Mouse (Mus musculus) hindbrain, embryonic 15.5 days (tissue): ENCODE measurements around the gene Nrp2. TPM values are rescaled to one million over a fixed set of nuclear protein-coding genes. Genes with fewer than 3 reads are reported as not detected.

ENCODE experiments used
- ATAC-seq: fragments of 200-750 bp; cut with Nextera tagmentation; 2 replicates; pipeline ENCODE4 v1.8.0; 2017; ENCODE audit warnings: low read depth, moderate number of reproducible peaks, moderate TSS enrichment; ENCODE audit not compliant: low FRiP score
- H3K27ac ChIP-seq: fragments of 300-500 bp; sonication (generic); replicated peaks from 2 replicates; pipeline ENCODE4 v1.5.1; 2015; ENCODE audit warnings: mild to moderate bottlenecking, inconsistent platforms
- H3K27me3 ChIP-seq: fragments of 300-500 bp; sonication (generic); 2 replicates; pipeline ENCODE4 v1.6.1; 2015; ENCODE audit warnings: control low read depth, inconsistent platforms
- H3K36me3 ChIP-seq: fragments of 300-500 bp; sonication (generic); 2 replicates; pipeline ENCODE4 v1.6.1; 2015; ENCODE audit warnings: control low read depth, inconsistent platforms
- H3K4me1 ChIP-seq: fragments of 300-500 bp; sonication (generic); replicated peaks from 2 replicates; pipeline ENCODE4 v1.6.1; 2015; ENCODE audit warnings: control low read depth, inconsistent platforms
- H3K4me2 ChIP-seq: fragments of 300-500 bp; sonication (generic); 2 replicates; pipeline ENCODE4 v1.6.1; 2015; ENCODE audit warnings: moderate library complexity, mild to moderate bottlenecking, inconsistent platforms
- H3K4me3 ChIP-seq: fragments of 300-500 bp; sonication (generic); 2 replicates; pipeline ENCODE4 v1.5.1; 2015; ENCODE audit warnings: mild to moderate bottlenecking, inconsistent platforms
- H3K9ac ChIP-seq: fragments of 300-500 bp; sonication (generic); 2 replicates; pipeline ENCODE4 v1.6.1; 2015; ENCODE audit warnings: inconsistent platforms
- H3K9me3 ChIP-seq: fragments of 300-500 bp; sonication (generic); 2 replicates; pipeline ENCODE4 v1.6.1; 2016; ENCODE audit warnings: control low read depth, inconsistent platforms
- WGBS: fragments of 180-500 bp; shearing (Covaris S2); methylation state at CpG from one replicate; pipeline ENCODE4 v1.1.7; 2015; 5-methylcytosine and 5-hydroxymethylcytosine counted together
- polyA plus RNA-seq: library from polyadenylated mRNA; unstranded; fragments of >200 nt; fragmentation: Nextera tagmentation; extraction: Ambion mirVana; gene quantifications from 2 replicates; pipeline ENCODE4 v1.2.1, GENCODE M21; 2015

Nrp2 gene
- polyA plus RNA-seq: 28.8 and 31.5 TPM in 2 replicates

DNA sequence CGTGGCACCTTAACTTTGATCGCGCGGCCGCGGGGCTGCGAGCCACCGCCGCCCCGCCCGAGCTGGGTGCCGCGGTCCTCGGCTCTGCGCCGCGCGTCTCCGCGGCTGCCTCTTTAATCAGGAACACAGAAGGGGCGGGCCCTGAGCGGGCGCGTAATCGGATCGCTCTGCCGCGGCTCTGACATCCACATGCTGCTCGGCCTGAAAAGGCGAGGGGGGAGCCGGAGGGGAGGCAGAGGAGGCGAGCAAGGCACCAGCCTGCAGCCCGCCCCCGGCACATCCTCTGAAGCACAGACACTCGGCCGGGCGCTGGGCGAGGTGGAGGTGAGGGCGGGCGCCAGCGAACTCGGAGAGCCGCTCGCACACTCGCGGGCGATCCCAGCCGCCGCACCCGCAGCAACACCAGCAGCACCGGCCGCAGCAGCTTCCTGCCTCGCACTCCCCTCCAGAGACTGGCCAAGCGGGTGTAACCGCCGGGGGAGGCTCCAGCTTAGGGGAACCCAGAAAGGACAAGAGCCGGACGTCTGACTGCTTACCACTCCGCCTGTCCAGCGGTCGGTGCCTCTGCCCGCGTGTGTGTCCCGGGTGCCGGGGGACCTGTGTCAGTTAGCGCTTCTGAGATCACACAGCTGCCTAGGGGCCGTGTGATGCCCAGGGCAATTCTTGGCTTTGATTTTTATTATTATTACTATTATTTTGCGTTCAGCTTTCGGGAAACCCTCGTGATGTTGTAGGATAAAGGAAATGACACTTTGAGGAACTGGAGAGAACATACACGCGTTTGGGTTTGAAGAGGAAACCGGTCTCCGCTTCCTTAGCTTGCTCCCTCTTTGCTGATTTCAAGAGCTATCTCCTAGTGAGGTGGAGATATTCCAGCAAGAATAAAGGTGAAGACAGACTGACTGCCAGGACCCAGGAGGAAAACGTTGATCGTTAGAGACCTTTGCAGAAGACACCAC lies at the start of gene Nrp2:
TSS of gene Nrp2 (plus strand) at position 128 of the 959 bp plus-strand sequence.
- H3K36me3 ChIP-seq: no peaks in the 10 kb centered on the region
- peaks cover 46% of the 10 kb centered on the region for H3K4me1 ChIP-seq
- peak within 1 kb of the TSS; percentile 70 for H3K9ac ChIP-seq
- H3K27ac ChIP-seq: peak within 1 kb of the TSS; percentile 92
- peaks cover 13% of the 10 kb centered on the region; the same call in 1 of the 2 replicates for H3K27me3 ChIP-seq
- WGBS: under 1% methylated on average over 60 of the region's 76 CpGs
- H3K9me3 ChIP-seq: no peaks in the 10 kb centered on the region
- ATAC-seq: peak; percentile 86
- H3K4me2 ChIP-seq: peak within 1 kb of the TSS; percentile 98
- peak within 1 kb of the TSS; percentile 87 for H3K4me3 ChIP-seq

DNA sequence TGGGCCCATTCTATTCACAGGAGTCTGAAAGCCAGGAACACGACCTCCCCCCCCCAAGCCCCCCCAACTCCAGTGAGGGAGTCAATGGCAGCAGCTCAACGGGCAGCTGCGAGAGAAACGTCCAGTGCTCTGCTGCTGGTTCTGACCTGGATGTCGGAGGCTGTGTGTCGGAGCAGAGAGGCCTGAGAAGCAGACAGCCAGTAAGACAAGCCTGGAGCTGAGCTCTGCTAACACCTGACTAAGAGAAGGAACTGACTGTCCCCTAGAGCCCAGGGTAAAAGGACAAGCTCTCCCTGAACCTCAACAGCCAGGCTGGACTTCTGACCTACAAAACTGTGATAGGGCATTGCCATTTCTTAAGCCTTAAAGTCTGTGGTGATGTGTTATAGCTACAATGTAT lies 48.6 kb upstream of the Nrp2 start:
- no peak for ATAC-seq
- no peak overlapping the region for H3K4me2 ChIP-seq
- H3K9me3 ChIP-seq: no peaks in the 10 kb centered on the region
- 69% methylated on average over 6 of the region's 6 CpGs for WGBS
- H3K4me3 ChIP-seq: no peak overlapping the region
- H3K4me1 ChIP-seq: no peaks in the 10 kb centered on the region
- no peak overlapping the region for H3K9ac ChIP-seq
- no peaks in the 10 kb centered on the region for H3K27me3 ChIP-seq
- H3K27ac ChIP-seq: no peak overlapping the region
- no peaks in the 10 kb centered on the region for H3K36me3 ChIP-seq

DNA sequence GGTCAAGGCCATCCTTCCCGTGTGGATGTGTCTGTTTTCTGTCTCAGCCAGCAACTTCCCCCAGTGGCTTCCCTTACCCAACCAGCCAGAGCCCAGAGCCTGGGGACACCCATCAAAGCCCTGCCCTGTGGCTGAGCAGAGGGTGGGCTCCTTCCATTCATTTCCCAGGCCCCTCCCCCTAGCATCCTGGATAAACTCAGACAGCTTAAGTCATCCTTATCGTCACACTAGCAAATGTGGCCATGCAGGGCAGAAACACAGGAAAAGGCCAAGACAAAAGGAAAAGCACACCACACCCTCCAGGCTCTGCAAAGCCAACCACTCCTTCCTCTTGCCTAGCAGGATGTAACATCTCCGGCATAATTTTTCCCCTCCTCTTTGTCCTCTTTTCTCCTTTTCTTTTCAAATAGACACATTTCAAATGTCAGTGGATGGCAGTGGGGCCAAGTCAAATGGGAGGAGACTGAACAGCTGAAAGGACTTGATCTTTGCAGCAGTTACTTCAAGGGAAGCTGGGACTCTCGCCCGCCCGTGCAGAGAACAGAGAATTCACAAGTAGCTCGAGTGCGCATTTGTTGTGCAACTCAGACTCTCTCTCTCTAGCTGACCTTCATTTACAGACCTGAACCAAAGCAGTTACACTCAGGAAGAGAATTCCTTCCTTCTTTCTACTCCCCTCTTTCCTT lies 38.0 kb upstream of the Nrp2 start:
- ATAC-seq: peak; percentile 79; the same call in 1 of the 2 replicates
- peaks cover 4% of the 10 kb centered on the region; the same call in 1 of the 2 replicates for H3K9me3 ChIP-seq
- no peaks in the 10 kb centered on the region for H3K27me3 ChIP-seq
- WGBS: 35% methylated on average over 8 of the region's 8 CpGs
- no peaks in the 10 kb centered on the region for H3K4me1 ChIP-seq
- H3K4me2 ChIP-seq: no peak overlapping the region
- H3K4me3 ChIP-seq: no peak overlapping the region
- no peaks in the 10 kb centered on the region for H3K36me3 ChIP-seq
- no peak overlapping the region for H3K9ac ChIP-seq
- H3K27ac ChIP-seq: peak overlapping the region; percentile 51

DNA sequence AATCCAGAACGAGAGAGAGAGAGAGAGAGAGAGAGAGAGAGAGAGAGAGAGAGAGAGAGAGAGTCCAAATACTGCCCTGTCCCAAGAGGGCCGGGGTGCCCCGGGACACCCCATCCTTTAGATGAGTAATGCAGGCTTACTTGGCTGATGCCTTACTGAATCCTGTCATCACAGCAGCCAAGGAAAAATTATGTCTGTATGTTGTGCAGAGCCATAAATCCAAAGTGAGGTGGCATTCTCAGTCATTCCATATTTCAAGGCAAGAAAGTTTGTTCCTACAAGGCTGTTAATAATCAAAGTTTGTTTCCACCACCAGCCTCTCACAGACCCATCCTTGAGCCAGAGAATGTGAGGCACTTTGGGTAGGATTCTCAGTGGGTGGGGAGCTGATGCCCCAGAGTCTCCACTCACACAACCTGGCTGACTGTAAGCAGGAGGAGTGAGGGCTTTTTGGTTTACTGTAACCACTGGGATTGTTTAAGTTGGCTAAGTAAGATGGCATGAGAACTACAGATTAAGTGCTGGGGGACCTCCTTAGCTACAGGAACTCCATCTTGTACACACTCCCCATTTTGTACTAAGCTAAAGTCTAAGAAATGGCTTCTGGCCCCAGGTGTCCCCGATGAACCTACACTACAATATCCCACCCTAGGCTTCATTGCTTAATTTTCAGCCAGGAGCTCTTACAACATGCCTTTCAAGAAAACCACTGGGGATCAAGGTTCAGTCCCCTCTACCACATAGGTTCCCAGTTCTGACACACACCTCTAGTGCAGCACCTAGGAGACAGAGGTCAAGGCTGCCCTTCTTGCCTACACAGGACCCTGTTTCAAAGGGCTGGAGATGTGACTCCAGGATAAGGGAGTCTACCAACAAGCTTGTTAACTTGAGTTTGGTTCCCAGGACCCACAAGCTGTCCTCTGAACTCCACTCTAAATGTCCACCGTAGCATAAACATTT lies 37.0 kb upstream of the Nrp2 start:
- ATAC-seq: no peak
- Histone ChIP-seq H3K4me1 (no peaks in the 10 kb centered on the region), H3K9me3 (peaks cover 4% of the 10 kb centered on the region; the same call in 1 of the 2 replicates), H3K36me3 (no peaks in the 10 kb centered on the region), H3K4me2 (no peak overlapping the region), H3K9ac (no peak overlapping the region), H3K27me3 (no peaks in the 10 kb centered on the region), H3K4me3 (no peak overlapping the region), H3K27ac (no peak overlapping the region)
- WGBS: 85% methylated on average over 5 of the region's 5 CpGs

DNA sequence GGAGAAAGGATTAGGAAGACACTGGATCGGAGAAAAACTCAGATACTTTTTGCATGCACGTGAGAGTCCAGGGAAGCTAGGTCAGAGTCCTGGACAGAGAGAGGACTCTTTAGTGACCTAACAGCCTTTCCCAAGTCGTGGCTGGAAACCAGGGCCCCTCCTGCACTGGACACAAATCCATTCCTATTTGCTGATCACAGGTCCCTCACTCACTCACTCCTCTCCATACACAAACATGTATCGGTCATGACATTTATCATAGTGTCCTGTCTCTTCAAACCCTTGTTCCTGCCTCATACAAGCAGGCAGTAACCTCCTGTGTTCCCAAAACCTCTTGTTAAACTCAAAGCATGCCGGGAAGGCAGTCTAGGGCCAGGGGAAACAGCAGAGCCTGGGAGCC lies 36.3 kb upstream of the Nrp2 start:
- no peaks in the 10 kb centered on the region for H3K4me1 ChIP-seq
- peaks cover 4% of the 10 kb centered on the region; the same call in 1 of the 2 replicates for H3K9me3 ChIP-seq
- H3K9ac ChIP-seq: no peak overlapping the region
- H3K27me3 ChIP-seq: no peaks in the 10 kb centered on the region
- no peak overlapping the region for H3K4me3 ChIP-seq
- no peak for ATAC-seq
- H3K36me3 ChIP-seq: no peaks in the 10 kb centered on the region
- H3K27ac ChIP-seq: no peak overlapping the region
- 82% methylated on average over 5 of the region's 5 CpGs for WGBS
- no peak overlapping the region for H3K4me2 ChIP-seq

GRCm38 (mm10) chr1:62678611-62679344 lies 24.3 kb upstream of the Nrp2 start:
- H3K4me2 ChIP-seq: no peak overlapping the region
- H3K27me3 ChIP-seq: no peaks in the 10 kb centered on the region
- H3K4me1 ChIP-seq: peaks cover 17% of the 10 kb centered on the region
- no peaks in the 10 kb centered on the region for H3K36me3 ChIP-seq
- no peaks in the 10 kb centered on the region for H3K9me3 ChIP-seq
- H3K9ac ChIP-seq: no peak overlapping the region
- no peak overlapping the region for H3K4me3 ChIP-seq
- no peak overlapping the region for H3K27ac ChIP-seq
- ATAC-seq: no peak
- 43% methylated on average over 4 of the region's 4 CpGs for WGBS

- Histone ChIP-seq H3K4me2 (no peak overlapping the region), H3K9ac (no peak overlapping the region), H3K9me3 (no peaks in the 10 kb centered on the region), H3K4me1 (peaks cover 17% of the 10 kb centered on the region), H3K27me3 (no peaks in the 10 kb centered on the region), H3K27ac (no peak overlapping the region), H3K4me3 (no peak overlapping the region), H3K36me3 (no peaks in the 10 kb centered on the region)
- WGBS: 97% methylated on average over 2 of the region's 2 CpGs
- no peak for ATAC-seq
Observed at GRCm38 (mm10) chr1:62679466-62679865, 23.6 kb upstream of the Nrp2 start.

GRCm38 (mm10) chr1:62682456-62683385 lies 20.4 kb upstream of the Nrp2 start:
- Histone ChIP-seq H3K27me3 (no peaks in the 10 kb centered on the region), H3K4me1 (peaks cover 17% of the 10 kb centered on the region), H3K4me2 (peak overlapping the region; percentile 39), H3K36me3 (no peaks in the 10 kb centered on the region), H3K4me3 (peak overlapping the region; percentile 6; the same call in 1 of the 2 replicates), H3K9me3 (no peaks in the 10 kb centered on the region), H3K9ac (no peak overlapping the region; the same call in 1 of the 2 replicates), H3K27ac (peak overlapping the region; percentile 52)
- WGBS: 22% methylated on average over 21 of the region's 21 CpGs
- peak; percentile 68 for ATAC-seq

GRCm38 (mm10) chr1:62683498-62683897 lies 19.6 kb upstream of the Nrp2 start:
- Histone ChIP-seq H3K27me3 (no peaks in the 10 kb centered on the region), H3K4me2 (0 out of 2 replicates have a peak overlapping the region, but pooled peaks have one; percentile 39), H3K4me3 (no peak overlapping the region), H3K9ac (no peak overlapping the region), H3K4me1 (peaks cover 17% of the 10 kb centered on the region), H3K9me3 (no peaks in the 10 kb centered on the region), H3K36me3 (no peaks in the 10 kb centered on the region), H3K27ac (no peak overlapping the region)
- WGBS: 56% methylated on average over 2 of the region's 2 CpGs
- ATAC-seq: peak; percentile 51; the same call in 1 of the 2 replicates

GRCm38 (mm10) chr1:62687511-62687910 lies 15.6 kb upstream of the Nrp2 start:
- peaks cover 12% of the 10 kb centered on the region for H3K4me1 ChIP-seq
- H3K36me3 ChIP-seq: no peaks in the 10 kb centered on the region
- ATAC-seq: no peak
- H3K27me3 ChIP-seq: no peaks in the 10 kb centered on the region
- no peak overlapping the region for H3K4me3 ChIP-seq
- WGBS: 83% methylated on average over 8 of the region's 8 CpGs
- no peak overlapping the region for H3K27ac ChIP-seq
- H3K9ac ChIP-seq: no peak overlapping the region
- H3K4me2 ChIP-seq: no peak overlapping the region
- H3K9me3 ChIP-seq: no peaks in the 10 kb centered on the region
